Mouse (Mus musculus) erythroblast, embryonic 14.5 days (primary cell): Measurements from ENCODE around the gene Polr2e.
A peak's percentile ranks its signal among the peaks of the same experiment; 100 is the strongest.

Experiments
- GATA1 ChIP-seq: IDR thresholded peaks from 2 replicates; pipeline ENCODE4 v1.6.1; 2012; ENCODE audit warnings: low read length, inconsistent platforms, mixed read lengths
- TAL1 ChIP-seq: IDR thresholded peaks from 3 replicates; pipeline ENCODE4 v1.6.1; 2012; ENCODE audit warnings: low read length, inconsistent platforms, mixed read lengths

DNA sequence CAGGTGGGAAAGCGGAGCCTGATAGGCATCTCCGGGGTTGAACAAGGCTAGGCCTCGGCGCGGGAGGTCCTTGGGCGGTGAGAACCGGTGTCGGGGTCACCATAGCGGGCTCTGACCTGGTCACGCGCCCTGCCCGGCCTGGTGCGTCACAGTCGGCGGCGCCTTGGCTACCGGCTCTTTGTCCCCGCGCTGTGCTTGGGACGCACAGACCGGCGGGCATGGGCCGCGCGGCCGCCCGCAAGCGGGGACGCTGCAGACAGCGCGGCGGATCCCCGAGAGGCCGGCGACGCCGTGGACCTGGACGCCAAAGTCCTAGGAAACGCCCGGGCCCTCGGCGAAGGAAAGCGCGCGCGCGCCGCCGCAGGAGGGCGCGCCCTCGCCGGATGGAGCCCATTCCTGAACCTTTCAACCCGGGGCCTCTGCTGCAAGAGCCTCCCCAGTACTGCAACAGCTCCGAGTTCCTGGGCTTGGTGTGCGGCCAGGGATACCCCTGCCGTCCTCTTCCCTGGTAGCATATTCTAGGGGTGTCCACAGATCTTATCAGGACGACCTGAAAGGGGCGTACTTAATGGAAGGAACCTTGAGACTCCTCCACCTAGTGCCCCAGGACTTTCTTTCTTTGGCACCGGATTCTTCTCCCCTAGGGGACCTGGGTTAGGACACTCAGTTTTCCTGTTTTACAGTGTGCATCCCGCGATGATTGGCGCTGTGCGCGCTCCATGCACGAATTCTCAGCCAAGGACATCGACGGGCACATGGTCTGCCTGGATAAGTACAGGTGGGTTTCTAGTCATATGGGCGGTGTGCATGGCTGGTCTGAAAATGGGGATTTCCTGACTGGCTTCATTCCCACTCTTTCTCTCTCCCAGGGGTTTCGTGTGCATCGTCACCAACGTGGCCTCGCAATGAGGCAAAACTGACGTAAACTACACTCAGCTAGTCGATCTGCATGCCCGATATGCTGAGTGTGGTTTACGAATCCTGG, 14.5 kb upstream of the Polr2e start:
- peak; percentile 30; the same call in 1 of the 2 replicates for TF ChIP-seq GATA1
- no peak for TF ChIP-seq TAL1
